Mouse (Mus musculus) forebrain, embryonic 10.5 days (tissue): ENCODE data around the gene Tsc22d4. TPM values are rescaled to one million over a fixed set of nuclear protein-coding genes. Genes with fewer than 3 reads are reported as not detected.
"Not testable (repeated sequence)": the region's sequence is repeated elsewhere in the genome, so short reads cannot be mapped to it uniquely, and the experiment has no call there.

Experiments used
- DNase-seq: peaks from one replicate; pipeline ENCODE4 v3.0.0-alpha.2; 2017; ENCODE audit warnings: low spot score; ENCODE audit errors: extremely low spot score
- H3K27ac ChIP-seq: fragments of 300-500 bp; sonication (generic); 2 replicates; pipeline ENCODE4 v1.5.1; 2016; ENCODE audit warnings: mild to moderate bottlenecking
- H3K27me3 ChIP-seq: fragments of 300-500 bp; sonication (generic); 2 replicates; pipeline ENCODE4 v1.6.1; 2016; ENCODE audit warnings: mild to moderate bottlenecking; ENCODE audit not compliant: poor library complexity, severe bottlenecking
- H3K36me3 ChIP-seq: fragments of 300-500 bp; sonication (generic); replicated peaks from 2 replicates; pipeline ENCODE4 v1.6.1; 2016; ENCODE audit warnings: mild to moderate bottlenecking, moderate library complexity
- H3K4me1 ChIP-seq: fragments of 300-500 bp; sonication (generic); 2 replicates; pipeline ENCODE4 v1.6.1; 2016
- H3K4me3 ChIP-seq: fragments of 300-500 bp; sonication (generic); 2 replicates; pipeline ENCODE4 v1.5.1; 2016; ENCODE audit warnings: mild to moderate bottlenecking, moderate library complexity
- H3K9me3 ChIP-seq: fragments of 300-500 bp; sonication (generic); 2 replicates; pipeline ENCODE4 v1.6.1; 2016; ENCODE audit warnings: mild to moderate bottlenecking, moderate library complexity
- WGBS: fragments of 180-500 bp; shearing (Covaris S2); methylation state at CpG from one replicate; pipeline ENCODE4 v1.1.7; 2016; 5-methylcytosine and 5-hydroxymethylcytosine counted together
- polyA plus RNA-seq: library from polyadenylated mRNA; unstranded; fragments of >200 nt; fragmentation: Nextera tagmentation; extraction: Ambion mirVana; gene quantifications from 2 replicates; pipeline ENCODE4 v1.2.1, GENCODE M21; 2016

Tsc22d4 gene
- polyA plus RNA-seq: 71.0 and 72.0 TPM in 2 replicates

GRCm38 (mm10) chr5:137745214-137746171 lies at the start of gene Tsc22d4:
Tsc22d4 (plus strand) TSS chr5:137745730.
- 0 out of 2 replicates have a peak, but pooled peaks cover 7% of the 10 kb centered on the region for H3K27me3 ChIP-seq
- peaks cover 6% of the 10 kb centered on the region for H3K36me3 ChIP-seq
- peak within 1 kb of the TSS; percentile 94 for H3K27ac ChIP-seq
- DNase-seq: peak; percentile 86
- WGBS: 5% methylated on average over 28 of the region's 28 CpGs
- no peaks in the 10 kb centered on the region for H3K9me3 ChIP-seq
- peak within 1 kb of the TSS; percentile 80 for H3K4me3 ChIP-seq
- H3K4me1 ChIP-seq: peaks cover 69% of the 10 kb centered on the region

GRCm38 (mm10) chr5:137695930-137696329 lies 49.6 kb upstream of the Tsc22d4 start:
- H3K9me3 ChIP-seq: no peaks in the 10 kb centered on the region
- 89% methylated on average over 4 of the region's 4 CpGs for WGBS
- DNase-seq: no peak
- H3K4me3 ChIP-seq: no peak overlapping the region
- H3K36me3 ChIP-seq: no peaks in the 10 kb centered on the region
- H3K27ac ChIP-seq: no peak overlapping the region
- no peaks in the 10 kb centered on the region; the same call in 1 of the 2 replicates for H3K27me3 ChIP-seq
- H3K4me1 ChIP-seq: peaks cover 13% of the 10 kb centered on the region

- no peaks in the 10 kb centered on the region for H3K27me3 ChIP-seq
- DNase-seq: no peak
- peaks cover 13% of the 10 kb centered on the region for H3K4me1 ChIP-seq
- WGBS: 84% methylated on average over 3 of the region's 3 CpGs
- H3K9me3 ChIP-seq: no peaks in the 10 kb centered on the region
- H3K4me3 ChIP-seq: no peak overlapping the region
- H3K36me3 ChIP-seq: no peaks in the 10 kb centered on the region
- no peak overlapping the region for H3K27ac ChIP-seq
Measured at GRCm38 (mm10) chr5:137699080-137699479, 46.5 kb upstream of the Tsc22d4 start.

- Histone ChIP-seq H3K36me3 (no peaks in the 10 kb centered on the region), H3K27ac (no peak overlapping the region), H3K27me3 (no peaks in the 10 kb centered on the region), H3K4me1 (peaks cover 6% of the 10 kb centered on the region), H3K9me3 (no peaks in the 10 kb centered on the region), H3K4me3 (no peak overlapping the region)
- DNase-seq: no peak
- WGBS: 70% methylated on average over 2 of the region's 2 CpGs
Measured at GRCm38 (mm10) chr5:137699850-137700249, 45.7 kb upstream of the Tsc22d4 start.

GRCm38 (mm10) chr5:137705242-137705641 lies 40.3 kb upstream of the Tsc22d4 start:
- no peak overlapping the region for H3K27ac ChIP-seq
- H3K4me3 ChIP-seq: no peak overlapping the region
- DNase-seq: no peak
- H3K4me1 ChIP-seq: peaks cover 23% of the 10 kb centered on the region
- no peaks in the 10 kb centered on the region for H3K27me3 ChIP-seq
- no peaks in the 10 kb centered on the region for H3K9me3 ChIP-seq
- no peaks in the 10 kb centered on the region for H3K36me3 ChIP-seq
- 69% methylated on average over 6 of the region's 6 CpGs for WGBS

GRCm38 (mm10) chr5:137706913-137707633 lies 38.5 kb upstream of the Tsc22d4 start:
- WGBS: 88% methylated on average over 12 of the region's 12 CpGs
- Histone ChIP-seq H3K4me3 (no peak overlapping the region), H3K4me1 (peaks cover 23% of the 10 kb centered on the region), H3K36me3 (no peaks in the 10 kb centered on the region), H3K27ac (no peak overlapping the region), H3K27me3 (no peaks in the 10 kb centered on the region), H3K9me3 (no peaks in the 10 kb centered on the region)
- no peak for DNase-seq

GRCm38 (mm10) chr5:137713454-137713853 lies 32.1 kb upstream of the Tsc22d4 start:
- DNase-seq: no peak
- H3K27me3 ChIP-seq: no peaks in the 10 kb centered on the region
- WGBS: 87% methylated on average over 5 of the region's 5 CpGs
- peaks cover 4% of the 10 kb centered on the region for H3K4me1 ChIP-seq
- no peak overlapping the region for H3K27ac ChIP-seq
- no peaks in the 10 kb centered on the region for H3K36me3 ChIP-seq
- no peak overlapping the region for H3K4me3 ChIP-seq
- no peaks in the 10 kb centered on the region for H3K9me3 ChIP-seq

- no peak overlapping the region for H3K27ac ChIP-seq
- H3K9me3 ChIP-seq: no peaks in the 10 kb centered on the region
- H3K36me3 ChIP-seq: no peaks in the 10 kb centered on the region
- H3K27me3 ChIP-seq: peaks cover 4% of the 10 kb centered on the region; the same call in 1 of the 2 replicates
- no peak overlapping the region for H3K4me3 ChIP-seq
- WGBS: 81% methylated on average over 8 of the region's 8 CpGs
- peaks cover 8% of the 10 kb centered on the region for H3K4me1 ChIP-seq
- no peak for DNase-seq
Measured at GRCm38 (mm10) chr5:137715685-137716084, 29.8 kb upstream of the Tsc22d4 start.

- peaks cover 10% of the 10 kb centered on the region for H3K4me1 ChIP-seq
- peaks cover 11% of the 10 kb centered on the region for H3K27me3 ChIP-seq
- H3K9me3 ChIP-seq: no peaks in the 10 kb centered on the region
- no peak for DNase-seq
- H3K27ac ChIP-seq: no peak overlapping the region
- H3K36me3 ChIP-seq: no peaks in the 10 kb centered on the region
- 73% methylated on average over 8 of the region's 8 CpGs for WGBS
- H3K4me3 ChIP-seq: no peak overlapping the region
Measured at GRCm38 (mm10) chr5:137718020-137718790, 27.3 kb upstream of the Tsc22d4 start.

- Histone ChIP-seq H3K36me3 (no peaks in the 10 kb centered on the region), H3K27me3 (peaks cover 11% of the 10 kb centered on the region), H3K4me1 (peaks cover 10% of the 10 kb centered on the region), H3K9me3 (no peaks in the 10 kb centered on the region), H3K4me3 (no peak overlapping the region), H3K27ac (no peak overlapping the region)
- WGBS: 88% methylated on average over 6 of the region's 6 CpGs
- no peak for DNase-seq
Measured at GRCm38 (mm10) chr5:137719088-137719487, 26.4 kb upstream of the Tsc22d4 start.

GRCm38 (mm10) chr5:137720558-137721164 lies 24.9 kb upstream of the Tsc22d4 start:
- WGBS: 25% methylated on average over 11 of the region's 16 CpGs
- not testable (repeated sequence) for DNase-seq, H3K9me3 ChIP-seq, H3K36me3 ChIP-seq
- H3K27me3 ChIP-seq: peaks cover 11% of the 10 kb centered on the region
- peaks cover 10% of the 10 kb centered on the region for H3K4me1 ChIP-seq
- 0 out of 2 replicates have a peak overlapping the region, but pooled peaks have one; percentile 20 for H3K27ac ChIP-seq
- H3K4me3 ChIP-seq: peak overlapping the region; percentile 25; the same call in 1 of the 2 replicates

GRCm38 (mm10) chr5:137723840-137724239 lies 21.7 kb upstream of the Tsc22d4 start:
- Histone ChIP-seq H3K4me3 (no peak overlapping the region), H3K27ac (no peak overlapping the region), H3K4me1 (peaks cover 6% of the 10 kb centered on the region), H3K27me3 (peaks cover 11% of the 10 kb centered on the region), H3K36me3 (peaks cover 3% of the 10 kb centered on the region; the same call in 1 of the 2 replicates), H3K9me3 (no peaks in the 10 kb centered on the region)
- DNase-seq: no peak
- WGBS: 93% methylated on average over 5 of the region's 5 CpGs
